Mouse (Mus musculus): ENCODE measurements at regions not wholly inside any gene's neighbourhood (a gene's known extent, or its start where the extent isn't known, plus 50 kb on each side); places are given as distances from the start of the nearest gene placed in this dataset.

- no peaks in the 10 kb centered on the region for H3K27me3 ChIP-seq (ENCODE audit: control insufficient read depth in 1 of 2, insufficient read depth in 2 of 2, low read length in 2 of 2)
- no peaks in the 10 kb centered on the region for H3K36me3 ChIP-seq (ENCODE audit: control insufficient read depth in 1 of 2, insufficient read depth in 2 of 2, low read length in 2 of 2)
- H3K4me3 ChIP-seq (ENCODE audit: control insufficient read depth in 1 of 2, insufficient read depth in 1 of 2, low read depth in 2 of 2, low read length in 2 of 2) = no peak overlapping the region
- no peaks in the 10 kb centered on the region for H3K4me1 ChIP-seq (ENCODE audit: control insufficient read depth in 1 of 2, insufficient read depth in 2 of 2, low read length in 2 of 2)
- no peak for DNase-seq (ENCODE audit: low read depth, low spot score)
- no peaks in the 10 kb centered on the region for H3K9me3 ChIP-seq (replicated peaks; ENCODE audit: insufficient read depth, low read length)
- H3K79me2 ChIP-seq (ENCODE audit: control insufficient read depth, insufficient read depth, low read length, poor library complexity) = no peaks in the 10 kb centered on the region
- H3K27ac ChIP-seq (ENCODE audit: control insufficient read depth, low read depth, low read length) = no peak overlapping the region
- no peak for TF ChIP-seq ZMIZ1 (IDR thresholded peaks at IDR 0.05; ENCODE audit: low read depth, low read length)
- no peak for TF ChIP-seq ELF1 (IDR thresholded peaks at IDR 0.05; ENCODE audit: low read depth, low read length)
- no peak for TF ChIP-seq TBP (IDR thresholded peaks at IDR 0.05; ENCODE audit: low read depth, low read length)
- no peak for TF ChIP-seq RCOR1 (IDR thresholded peaks at IDR 0.05; ENCODE audit: low read depth, low read length)
- no peak for TF ChIP-seq KAT2A (conservative IDR thresholded peaks at IDR 0.05; ENCODE audit: low read depth, low read length)
- no peak for TF ChIP-seq CHD1 (IDR thresholded peaks at IDR 0.05; ENCODE audit: low read depth, low read length)
- TF ChIP-seq EP300 (IDR thresholded peaks at IDR 0.05; ENCODE audit: low read depth in 1 of 2, low read length in 2 of 2) = no peak
- TF ChIP-seq ZNF384 (IDR thresholded peaks at IDR 0.05; ENCODE audit: low read depth, low read length) = no peak
- H3K9ac ChIP-seq (ENCODE audit: control insufficient read depth, low read depth, low read length, poor library complexity, severe bottlenecking) = no peak overlapping the region
Observed at GRCm38 (mm10) chr2:12053404-12054164, 248.1 kb downstream of the Itga8 start.

DNA sequence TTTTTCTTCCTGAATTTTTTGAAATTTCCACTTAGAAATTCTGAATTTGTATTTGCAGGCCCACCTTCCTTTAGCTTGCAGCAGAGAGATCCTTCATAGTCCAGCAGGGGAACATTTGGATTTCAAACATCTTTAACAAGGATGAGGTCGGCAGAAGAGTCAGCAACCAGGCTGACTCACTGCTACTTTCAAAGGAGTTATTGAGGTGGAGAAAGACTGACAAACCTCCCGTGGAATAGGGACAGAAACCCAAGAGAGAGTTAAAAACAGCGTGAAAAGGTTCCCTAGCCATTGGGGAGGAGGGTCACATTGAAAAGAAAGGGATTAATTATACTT, 247.6 kb downstream of the Itga8 start:
- no peak for DNase-seq (ENCODE audit: low read depth, low spot score)
- TF ChIP-seq SIN3A (IDR thresholded peaks at IDR 0.05; ENCODE audit: low read length) = no peak
- no peak for TF ChIP-seq NELFE (IDR thresholded peaks at IDR 0.05; ENCODE audit: low read depth, low read length)
- TF ChIP-seq ZKSCAN1 (IDR thresholded peaks at IDR 0.05; ENCODE audit: low read depth, low read length) = no peak
- no peak for TF ChIP-seq MYB (IDR thresholded peaks at IDR 0.05; ENCODE audit: low read depth, low read length)
- no peak for TF ChIP-seq USF2 (IDR thresholded peaks at IDR 0.05; ENCODE audit: borderline replicate concordance in 1 of 2, insufficient read depth in 1 of 2, low read depth in 1 of 2, low read length in 2 of 2)
- TF ChIP-seq MEF2A (IDR thresholded peaks at IDR 0.05; ENCODE audit: extremely low read depth, insufficient replicate concordance, low read depth, low read length, poor library complexity, severe bottlenecking) = no peak
- TF ChIP-seq JUND (IDR thresholded peaks at IDR 0.05; ENCODE audit: low read depth, low read length) = no peak
- TF ChIP-seq RCOR1 (IDR thresholded peaks at IDR 0.05; ENCODE audit: low read depth, low read length) = no peak
- no peak for TF ChIP-seq TCF12 (IDR thresholded peaks at IDR 0.05; ENCODE audit: low read depth, low read length)
- no peak for TF ChIP-seq MAX (IDR thresholded peaks at IDR 0.05; ENCODE audit: low read length)
- TF ChIP-seq ZNF384 (IDR thresholded peaks at IDR 0.05; ENCODE audit: low read depth, low read length) = no peak
- no peak for TF ChIP-seq MXI1 (IDR thresholded peaks at IDR 0.05; ENCODE audit: low read depth, low read length)
- TF ChIP-seq BHLHE40 (IDR thresholded peaks at IDR 0.05; ENCODE audit: borderline replicate concordance, low read depth, low read length) = no peak
- no peak for TF ChIP-seq KAT2A (conservative IDR thresholded peaks at IDR 0.05; ENCODE audit: low read depth, low read length)
- no peak for TF ChIP-seq USF1 (IDR thresholded peaks at IDR 0.05; ENCODE audit: low read depth, low read length)
- no peak for TF ChIP-seq ELF1 (IDR thresholded peaks at IDR 0.05; ENCODE audit: low read depth, low read length)
- no peak for TF ChIP-seq CHD2 (IDR thresholded peaks at IDR 0.05; ENCODE audit: low read length)
- no peak for TF ChIP-seq RAD21 (IDR thresholded peaks at IDR 0.05; ENCODE audit: low read depth, low read length)
- TF ChIP-seq ZMIZ1 (IDR thresholded peaks at IDR 0.05; ENCODE audit: low read depth, low read length) = no peak
- H3K9ac ChIP-seq (ENCODE audit: control insufficient read depth, low read depth, low read length, poor library complexity, severe bottlenecking) = no peak overlapping the region
- H3K36me3 ChIP-seq (ENCODE audit: control insufficient read depth in 1 of 2, insufficient read depth in 2 of 2, low read length in 2 of 2) = no peaks in the 10 kb centered on the region
- no peaks in the 10 kb centered on the region for H3K27me3 ChIP-seq (ENCODE audit: control insufficient read depth in 1 of 2, insufficient read depth in 2 of 2, low read length in 2 of 2)
- no peak overlapping the region for H3K4me3 ChIP-seq (ENCODE audit: control insufficient read depth in 1 of 2, insufficient read depth in 1 of 2, low read depth in 2 of 2, low read length in 2 of 2)
- H3K79me2 ChIP-seq (ENCODE audit: control insufficient read depth, insufficient read depth, low read length, poor library complexity) = no peaks in the 10 kb centered on the region
- no peaks in the 10 kb centered on the region for H3K4me1 ChIP-seq (ENCODE audit: control insufficient read depth in 1 of 2, insufficient read depth in 2 of 2, low read length in 2 of 2)
- no peak overlapping the region for H3K27ac ChIP-seq (ENCODE audit: control insufficient read depth, low read depth, low read length)
- H3K9me3 ChIP-seq (replicated peaks; ENCODE audit: insufficient read depth, low read length) = no peaks in the 10 kb centered on the region
